Mouse (Mus musculus) liver, embryonic 14.5 days (tissue): ENCODE measurements around the gene Praf2. TPM values are rescaled to one million over a fixed set of nuclear protein-coding genes. Genes with fewer than 3 reads are reported as not detected.

Experiments
- ATAC-seq: fragments of 200-750 bp; cut with Nextera tagmentation; 2 replicates; pipeline ENCODE4 v1.8.0; 2017; ENCODE audit warnings: moderate number of reproducible peaks, mild to moderate bottlenecking, moderate library complexity; ENCODE audit not compliant: insufficient read depth
- DNase-seq, 3 experiments: peaks; one replicate each; pipeline ENCODE4 v3.0.0-alpha.2; 2012 to 2013; ENCODE audit warnings: low read depth in 3 of 3, low spot score in 3 of 3
- H3K27ac ChIP-seq: fragments of 300-500 bp; sonication (generic); 2 replicates; pipeline ENCODE4 v1.5.1; 2014; ENCODE audit warnings: moderate library complexity, mild to moderate bottlenecking, control low read depth, inconsistent platforms
- H3K27me3 ChIP-seq: fragments of 300-500 bp; sonication (generic); 2 replicates; pipeline ENCODE4 v1.6.1; 2014; ENCODE audit warnings: mild to moderate bottlenecking, low read length, moderate library complexity; ENCODE audit not compliant: control insufficient read depth, insufficient read depth
- H3K36me3 ChIP-seq: fragments of 300-500 bp; sonication (generic); replicated peaks from 2 replicates; pipeline ENCODE4 v1.6.1; 2014; ENCODE audit warnings: low read depth; ENCODE audit not compliant: control insufficient read depth, insufficient read depth
- H3K4me1 ChIP-seq, 2 experiments: fragments of 200-500 bp in 1 of 2; fragments of 300-500 bp in 1 of 2; sonication (generic) in 1 of 2; replicated peaks; 2 replicates each; pipeline ENCODE4 v1.6.1; 2012 to 2014; ENCODE audit warnings: antibody characterized with exemption in 1 of 2, inconsistent platforms in 1 of 2, low read length in 1 of 2; ENCODE audit not compliant: control insufficient read depth in 2 of 2, insufficient read depth in 2 of 2
- H3K4me2 ChIP-seq: fragments of 300-500 bp; sonication (generic); 2 replicates; pipeline ENCODE4 v1.6.1; 2014; ENCODE audit warnings: low read depth, mild to moderate bottlenecking, control low read depth, moderate library complexity
- H3K4me3 ChIP-seq, 2 experiments: fragments of 200-500 bp in 1 of 2; fragments of 300-500 bp in 1 of 2; sonication (generic) in 1 of 2; 2 replicates each; pipeline ENCODE4 v1.5.1; 2012 to 2014; ENCODE audit warnings: low read depth in 2 of 2, low read length in 2 of 2, mild to moderate bottlenecking in 2 of 2, control low read depth in 1 of 2, inconsistent platforms in 1 of 2, moderate library complexity in 1 of 2; ENCODE audit not compliant: insufficient read depth in 1 of 2
- H3K9ac ChIP-seq: fragments of 300-500 bp; sonication (generic); replicated peaks from 2 replicates; pipeline ENCODE4 v1.6.1; 2014; ENCODE audit warnings: mild to moderate bottlenecking, control low read depth, moderate library complexity
- H3K9me3 ChIP-seq: fragments of 300-500 bp; sonication (generic); 2 replicates; pipeline ENCODE4 v1.6.1; 2016; ENCODE audit warnings: low read length, mixed read lengths; ENCODE audit not compliant: control insufficient read depth
- CTCF ChIP-seq: IDR thresholded peaks from 2 replicates; pipeline ENCODE4 v1.5.1; 2016; ENCODE audit warnings: antibody characterized with exemption, low read depth, control low read depth
- EP300 ChIP-seq: IDR thresholded peaks from 2 replicates; pipeline ENCODE4 v1.6.1; 2016; ENCODE audit warnings: antibody characterized with exemption, low read depth
- WGBS: fragments of 180-500 bp; shearing (Covaris S2); extraction: QIAGEN DNeasy Blood & Tissue Kit; methylation state at CpG from one replicate; pipeline ENCODE4 v1.1.7; 2014; ENCODE audit not compliant: insufficient replicate concordance; 5-methylcytosine and 5-hydroxymethylcytosine counted together
- polyA plus RNA-seq, 2 experiments: library from polyadenylated mRNA; depleted of rRNA in 1 of 2; stranded (reverse) in 1 of 2; unstranded in 1 of 2; fragments of >200 nt; fragmentation: Nextera tagmentation in 1 of 2; extraction: Ambion mirVana in 1 of 2; gene quantifications; 2 replicates each; pipeline versions ENCODE4 v1.2.1 to v1.2.3; 2012 to 2014

Praf2 gene
- polyA plus RNA-seq, 2 experiments: 4.0 to 4.3 TPM

GRCm38 (mm10) chrX:7740082-7740819 is 12.0 kb downstream of the Praf2 start:
- H3K27me3 ChIP-seq: no peaks in the 10 kb centered on the region
- no peak for ATAC-seq
- no peak for TF ChIP-seq CTCF
- no peak for TF ChIP-seq EP300
- no peak overlapping the region for H3K4me3 ChIP-seq
- H3K4me2 ChIP-seq: peak overlapping the region; percentile 24; the same call in 1 of the 2 replicates
- no peak for DNase-seq
- 51% methylated on average over 10 of the region's 10 CpGs for WGBS
- H3K9me3 ChIP-seq: no peaks in the 10 kb centered on the region
- H3K36me3 ChIP-seq: no peaks in the 10 kb centered on the region
- H3K27ac ChIP-seq: no peak overlapping the region
- peaks cover 0 to 12% of the 10 kb centered on the region in 2 experiments; a peak in 2 of 4 replicates for H3K4me1 ChIP-seq
- no peak overlapping the region for H3K9ac ChIP-seq

GRCm38 (mm10) chrX:7741103-7741502 is 12.9 kb downstream of the Praf2 start:
- H3K36me3 ChIP-seq: no peaks in the 10 kb centered on the region
- H3K4me2 ChIP-seq: peak overlapping the region; percentile 24; the same call in 1 of the 2 replicates
- 37% methylated on average over 5 of the region's 5 CpGs for WGBS
- ATAC-seq (peak; percentile 27; the same call in 1 of the 2 replicates), DNase-seq (no peak)
- no peak overlapping the region for H3K27ac ChIP-seq
- no peaks in the 10 kb centered on the region for H3K27me3 ChIP-seq
- TF ChIP-seq EP300: no peak
- no peak for TF ChIP-seq CTCF
- H3K9me3 ChIP-seq: no peaks in the 10 kb centered on the region
- peaks cover 0 to 12% of the 10 kb centered on the region in 2 experiments; a peak in 2 of 4 replicates for H3K4me1 ChIP-seq
- H3K9ac ChIP-seq: no peak overlapping the region
- H3K4me3 ChIP-seq: no peak overlapping the region

GRCm38 (mm10) chrX:7743470-7743869 is 15.2 kb downstream of the Praf2 start:
- ATAC-seq: no peak

GRCm38 (mm10) chrX:7744940-7745339 is 16.7 kb downstream of the Praf2 start:
- H3K9me3 ChIP-seq: no peaks in the 10 kb centered on the region
- 32% methylated on average over 1 of the region's 1 CpGs for WGBS
- no peak overlapping the region for H3K4me2 ChIP-seq
- no peak for DNase-seq
- H3K36me3 ChIP-seq: no peaks in the 10 kb centered on the region
- TF ChIP-seq EP300: no peak
- no peak for TF ChIP-seq CTCF
- no peak overlapping the region for H3K9ac ChIP-seq
- ATAC-seq: no peak
- H3K27ac ChIP-seq: no peak overlapping the region
- peaks cover 0 to 10% of the 10 kb centered on the region in 2 experiments; a peak in 2 of 4 replicates for H3K4me1 ChIP-seq
- H3K27me3 ChIP-seq: no peaks in the 10 kb centered on the region
- no peak overlapping the region for H3K4me3 ChIP-seq

More at GRCm38 (mm10) chrX:7743470-7743869, 15.2 kb downstream of the Praf2 start:
- no peak overlapping the region for H3K27ac ChIP-seq
- H3K9ac ChIP-seq: no peak overlapping the region
- H3K27me3 ChIP-seq: no peaks in the 10 kb centered on the region
- 46% methylated on average over 5 of the region's 5 CpGs for WGBS
- no peaks in the 10 kb centered on the region for H3K36me3 ChIP-seq
- H3K9me3 ChIP-seq: no peaks in the 10 kb centered on the region
- H3K4me3 ChIP-seq: no peak overlapping the region
- TF ChIP-seq CTCF: peak; percentile 67
- no peak for TF ChIP-seq EP300
- no peak for DNase-seq
- H3K4me2 ChIP-seq: no peak overlapping the region
- H3K4me1 ChIP-seq: peaks cover 0 to 12% of the 10 kb centered on the region in 2 experiments; a peak in 2 of 4 replicates

GRCm38 (mm10) chrX:7745429-7745828 is 17.2 kb downstream of the Praf2 start:
- Histone ChIP-seq H3K9me3 (no peaks in the 10 kb centered on the region), H3K4me2 (no peak overlapping the region), H3K27ac (no peak overlapping the region), H3K4me1 (peaks cover 0 to 7% of the 10 kb centered on the region in 2 experiments; a peak in 2 of 4 replicates), H3K4me3 (no peak overlapping the region), H3K27me3 (no peaks in the 10 kb centered on the region), H3K36me3 (no peaks in the 10 kb centered on the region), H3K9ac (no peak overlapping the region)
- 87% methylated on average over 8 of the region's 8 CpGs for WGBS
- ATAC-seq (no peak), DNase-seq (no peak)
- TF ChIP-seq EP300: no peak
- TF ChIP-seq CTCF: no peak
